Mouse (Mus musculus) spleen, postnatal 36 days (tissue): ENCODE measurements around the gene Sema4d.

Experiments
- DNase-seq, 2 experiments: peaks; one replicate each; pipeline ENCODE4 v3.0.0; 2022; ENCODE audit warnings: low spot score in 2 of 2, mixed read lengths in 1 of 2

Sema4d gene

DNA sequence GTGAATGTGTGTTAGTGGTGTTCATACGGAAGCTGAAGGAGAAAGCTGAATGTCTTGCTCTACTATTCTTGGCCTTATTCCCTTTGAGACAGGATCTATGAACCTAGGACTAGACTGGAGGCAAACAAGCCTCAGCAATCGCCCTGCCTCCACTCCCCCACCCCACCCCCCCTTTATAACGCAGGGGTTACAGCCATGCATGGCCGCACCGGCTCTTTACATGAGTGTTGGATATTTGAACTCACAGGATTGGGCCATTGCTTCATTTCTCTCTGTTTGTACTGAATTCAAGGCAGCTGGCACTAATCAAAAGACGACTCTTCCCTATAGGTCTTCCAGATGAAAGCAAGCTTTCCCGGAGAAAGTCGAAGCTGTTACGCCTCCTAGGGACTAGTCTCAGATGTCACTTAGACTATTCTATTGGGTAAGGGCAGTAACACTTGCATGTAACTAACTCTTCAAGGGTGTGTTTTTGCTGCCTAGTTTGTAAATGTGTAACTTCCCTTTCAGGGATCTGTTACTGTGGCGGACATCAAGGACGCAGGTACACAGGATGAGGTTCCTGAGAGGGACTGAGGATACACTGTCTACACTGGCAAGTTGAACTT lies 151.3 kb downstream of the Sema4d start:
- no peak for DNase-seq

- no peak for DNase-seq
Observed at GRCm38 (mm10) chr13:51641424-51641823, 152.1 kb downstream of the Sema4d start.

DNA sequence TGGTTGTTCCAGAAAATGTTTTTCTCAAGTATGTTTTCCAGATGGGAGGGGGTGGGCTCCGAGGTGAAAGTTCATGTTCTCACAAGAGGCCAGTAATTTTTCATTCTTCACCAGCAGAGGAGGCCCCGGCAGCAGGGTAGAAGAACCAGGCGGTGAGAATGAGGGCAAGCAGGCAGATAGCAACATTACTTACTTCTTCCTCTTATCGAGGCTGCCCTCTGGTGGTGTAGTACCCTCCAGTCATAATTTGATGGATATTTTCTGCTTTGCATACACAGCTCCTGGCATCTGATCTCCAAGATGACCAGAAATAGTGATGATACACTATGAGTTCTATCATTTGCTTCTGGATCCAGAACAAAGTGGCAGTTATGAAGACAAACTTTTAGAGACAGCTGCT lies 154.6 kb downstream of the Sema4d start:
- DNase-seq = no peak
